Mouse (Mus musculus) liver, postnatal 0 days (tissue): ENCODE results near the gene Pdgfa. TPM values are rescaled to one million over a fixed set of nuclear protein-coding genes. Genes with fewer than 3 reads are reported as not detected.
A peak's percentile ranks its signal among the peaks of the same experiment; 100 is the strongest.

Experiments
- ATAC-seq: fragments of 200-750 bp; cut with Nextera tagmentation; 2 replicates; pipeline ENCODE4 v1.8.0; 2017; ENCODE audit warnings: mild to moderate bottlenecking, moderate library complexity
- DNase-seq: peaks from one replicate; pipeline ENCODE4 v3.0.0-alpha.2; 2016
- H3K27ac ChIP-seq: fragments of 300-500 bp; sonication (generic); 2 replicates; pipeline ENCODE4 v1.5.1; 2014; ENCODE audit warnings: antibody characterized with exemption, moderate library complexity, mild to moderate bottlenecking, low read depth
- H3K27me3 ChIP-seq: fragments of 300-500 bp; sonication (generic); 2 replicates; pipeline ENCODE4 v1.6.1; 2014; ENCODE audit warnings: low read length, control low read depth, mixed read lengths; ENCODE audit not compliant: insufficient read depth
- H3K36me3 ChIP-seq: fragments of 300-500 bp; sonication (generic); replicated peaks from 2 replicates; pipeline ENCODE4 v1.6.1; 2014; ENCODE audit warnings: mild to moderate bottlenecking, control low read depth, low read length, moderate library complexity, mixed read lengths; ENCODE audit not compliant: insufficient read depth
- H3K4me1 ChIP-seq: fragments of 300-500 bp; sonication (generic); 2 replicates; pipeline ENCODE4 v1.6.1; 2014; ENCODE audit warnings: antibody characterized with exemption, mild to moderate bottlenecking, control low read depth; ENCODE audit not compliant: insufficient read depth
- H3K4me2 ChIP-seq: fragments of 300-500 bp; sonication (generic); 2 replicates; pipeline ENCODE4 v1.6.1; 2014; ENCODE audit warnings: low read depth, mild to moderate bottlenecking, low read length, moderate library complexity, mixed read lengths
- H3K4me3 ChIP-seq: fragments of 300-500 bp; sonication (generic); 2 replicates; pipeline ENCODE4 v1.5.1; 2014; ENCODE audit warnings: low read depth, low read length
- H3K9ac ChIP-seq: fragments of 300-500 bp; sonication (generic); replicated peaks from 2 replicates; pipeline ENCODE4 v1.6.1; 2014; ENCODE audit warnings: mild to moderate bottlenecking, moderate library complexity
- H3K9me3 ChIP-seq: fragments of 300-500 bp; sonication (generic); 2 replicates; pipeline ENCODE4 v1.6.1; 2016; ENCODE audit warnings: mild to moderate bottlenecking, control low read depth, low read length, mixed read lengths
- CTCF ChIP-seq: sonication (generic); IDR thresholded peaks from 2 replicates; pipeline ENCODE4 v1.5.1; 2016; ENCODE audit warnings: antibody characterized with exemption, low read depth
- EP300 ChIP-seq: IDR thresholded peaks from 2 replicates; pipeline ENCODE4 v1.6.1; 2016; ENCODE audit warnings: antibody characterized with exemption, low read depth, mild to moderate bottlenecking
- WGBS: fragments of 180-500 bp; shearing (Covaris S2); extraction: QIAGEN DNeasy Blood & Tissue Kit; methylation state at CpG from one replicate; pipeline ENCODE4 v1.1.7; 2014; ENCODE audit not compliant: insufficient replicate concordance; 5-methylcytosine and 5-hydroxymethylcytosine counted together
- polyA plus RNA-seq: library from polyadenylated mRNA; unstranded; fragments of >200 nt; fragmentation: Nextera tagmentation; extraction: Ambion mirVana; gene quantifications from 2 replicates; pipeline ENCODE4 v1.2.1, GENCODE M21; 2015

Gene Pdgfa
- polyA plus RNA-seq, 1 experiment from 2014 or later, result 2.5 TPM

DNA sequence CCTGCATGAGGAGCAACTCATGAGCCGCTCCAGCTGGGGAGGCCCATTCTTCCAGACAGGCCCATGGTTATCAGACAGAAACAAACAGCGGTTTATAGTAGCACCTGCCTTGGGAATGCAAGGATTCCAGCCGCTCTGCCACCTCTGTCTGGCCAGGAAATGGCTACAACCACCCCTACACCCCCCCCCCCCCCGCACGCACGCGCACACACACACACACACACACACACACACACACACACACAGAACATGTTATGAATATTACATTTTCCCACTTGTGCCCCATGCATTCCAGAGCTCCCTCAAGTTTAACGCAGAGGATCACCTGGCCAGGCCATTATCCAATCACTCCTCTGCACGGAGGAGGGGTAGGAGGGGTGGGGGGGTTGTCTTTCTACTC lies 15.2 kb downstream of the Pdgfa start:
- Histone ChIP-seq H3K9me3 (no peaks in the 10 kb centered on the region), H3K27me3 (no peaks in the 10 kb centered on the region), H3K9ac (no peak overlapping the region), H3K4me1 (peaks cover 10% of the 10 kb centered on the region; the same call in 1 of the 2 replicates), H3K27ac (no peak overlapping the region), H3K4me3 (no peak overlapping the region), H3K36me3 (no peaks in the 10 kb centered on the region), H3K4me2 (no peak overlapping the region)
- TF ChIP-seq EP300, result no peak
- TF ChIP-seq CTCF, result no peak
- 81% methylated on average over 7 of the region's 9 CpGs for WGBS
- DNase-seq, result no peak
- ATAC-seq, result no peak

DNA sequence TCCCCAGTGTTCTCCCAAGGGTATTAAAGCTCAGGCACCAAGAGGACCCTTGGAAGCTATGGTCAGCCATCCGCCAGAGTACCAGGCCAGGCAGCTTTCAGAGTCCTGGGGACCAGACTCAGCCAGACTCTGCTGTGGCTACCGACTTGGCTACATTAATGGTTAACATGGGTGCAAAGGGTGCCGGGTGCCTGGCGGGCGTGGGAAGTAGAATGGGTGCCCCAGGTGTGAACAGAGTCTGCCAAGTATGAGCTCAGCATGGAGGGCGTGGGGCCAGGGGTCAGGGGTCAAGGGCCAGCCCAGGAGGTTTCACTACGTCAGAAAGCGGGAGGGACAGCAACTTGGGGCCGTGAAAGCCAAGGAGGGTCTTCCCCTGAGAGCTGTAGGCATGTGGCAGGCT lies 16.6 kb downstream of the Pdgfa start:
- Histone ChIP-seq H3K27me3 (no peaks in the 10 kb centered on the region), H3K27ac (no peak overlapping the region), H3K4me2 (no peak overlapping the region), H3K4me1 (peaks cover 10% of the 10 kb centered on the region; the same call in 1 of the 2 replicates), H3K9me3 (no peaks in the 10 kb centered on the region), H3K4me3 (no peak overlapping the region), H3K9ac (no peak overlapping the region), H3K36me3 (no peaks in the 10 kb centered on the region)
- no peak for TF ChIP-seq EP300
- ATAC-seq (peak; percentile 96), DNase-seq (peak; percentile 80)
- 54% methylated on average over 9 of the region's 9 CpGs for WGBS

DNA sequence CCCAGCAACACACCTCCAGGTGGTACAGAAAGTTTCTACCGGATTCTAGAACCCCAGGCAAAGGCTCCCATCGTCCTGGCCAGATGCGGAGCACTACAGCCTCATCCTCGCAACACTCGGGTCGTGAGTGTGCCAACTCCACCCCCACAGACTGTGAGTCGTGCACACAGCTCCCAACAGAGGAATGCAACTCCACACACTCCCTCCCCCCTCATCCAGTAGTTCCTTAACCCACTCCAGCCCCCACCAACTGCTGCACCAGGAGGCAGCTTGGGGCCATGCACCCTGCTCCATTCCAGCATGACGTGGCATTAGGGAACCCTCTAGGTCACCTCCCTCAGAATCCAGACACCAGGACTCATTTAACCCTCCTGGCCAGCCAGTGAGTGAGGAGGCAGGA lies 17.3 kb downstream of the Pdgfa start:
- H3K4me2 ChIP-seq, result no peak overlapping the region
- no peak overlapping the region for H3K4me3 ChIP-seq
- 0 out of 2 replicates have a peak, but pooled peaks have one; percentile 8 for ATAC-seq
- WGBS, result 69% methylated on average over 8 of the region's 8 CpGs
- TF ChIP-seq CTCF (no peak), EP300 (no peak)
- H3K27ac ChIP-seq, result no peak overlapping the region
- no peak overlapping the region for H3K9ac ChIP-seq
- H3K4me1 ChIP-seq, result peaks cover 10% of the 10 kb centered on the region; the same call in 1 of the 2 replicates
- H3K36me3 ChIP-seq, result no peaks in the 10 kb centered on the region
- H3K9me3 ChIP-seq, result no peaks in the 10 kb centered on the region
- no peaks in the 10 kb centered on the region for H3K27me3 ChIP-seq
- no peak for DNase-seq

DNA sequence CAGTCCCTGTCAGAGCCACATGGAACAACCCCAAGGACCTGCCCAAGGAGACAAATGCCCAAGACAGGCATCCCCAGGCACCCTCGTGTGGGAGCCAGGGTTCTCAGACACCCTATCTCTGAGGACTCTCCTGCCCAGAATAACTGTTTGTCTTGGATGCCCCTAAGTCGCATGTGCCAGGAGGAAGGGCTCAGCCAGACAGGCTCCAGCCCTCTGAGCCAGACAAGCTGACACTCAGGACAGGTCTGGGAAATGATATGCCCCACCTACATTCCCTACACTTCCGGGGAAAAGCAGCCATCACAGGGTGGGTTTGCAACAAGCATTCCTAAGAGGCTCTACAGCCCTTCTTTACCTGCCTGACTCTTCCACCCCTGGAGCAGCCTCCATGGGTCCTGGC lies 19.4 kb downstream of the Pdgfa start:
- Histone ChIP-seq H3K27ac (no peak overlapping the region), H3K4me2 (no peak overlapping the region), H3K9ac (no peak overlapping the region), H3K27me3 (no peaks in the 10 kb centered on the region), H3K4me3 (no peak overlapping the region), H3K4me1 (peaks cover 10% of the 10 kb centered on the region; the same call in 1 of the 2 replicates), H3K9me3 (no peaks in the 10 kb centered on the region), H3K36me3 (no peaks in the 10 kb centered on the region)
- no peak for DNase-seq
- ATAC-seq, result no peak
- TF ChIP-seq CTCF (no peak), EP300 (no peak)
- WGBS, result 57% methylated on average over 3 of the region's 3 CpGs

DNA sequence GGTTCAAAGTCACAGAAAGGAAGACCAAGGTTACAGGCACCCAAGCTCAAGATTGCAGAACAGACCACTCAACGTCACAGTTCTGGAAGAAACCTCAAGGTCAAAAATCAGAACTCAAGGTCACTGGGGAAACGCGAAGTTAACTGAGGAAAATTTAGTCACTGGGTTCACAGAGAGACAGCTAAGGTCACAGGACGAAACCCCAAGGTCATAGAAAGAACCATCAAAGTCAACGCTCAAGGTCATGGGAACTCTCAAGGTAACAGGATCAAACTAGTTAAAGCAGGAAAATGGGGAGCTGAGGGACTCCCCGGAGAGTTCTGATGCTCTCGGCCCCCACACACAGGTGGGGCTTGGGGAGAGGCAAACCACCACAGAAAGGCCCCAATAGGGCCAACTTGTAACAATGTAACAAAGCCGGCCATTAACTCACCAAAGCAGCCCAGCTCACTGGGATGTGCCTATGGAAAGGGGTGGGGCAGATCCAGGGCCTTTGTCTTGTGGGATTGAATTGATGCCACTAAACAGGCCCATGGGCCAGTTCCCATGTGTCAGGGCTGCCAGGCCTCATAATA lies 22.2 kb downstream of the Pdgfa start:
- no peak for DNase-seq
- no peak for ATAC-seq

DNA sequence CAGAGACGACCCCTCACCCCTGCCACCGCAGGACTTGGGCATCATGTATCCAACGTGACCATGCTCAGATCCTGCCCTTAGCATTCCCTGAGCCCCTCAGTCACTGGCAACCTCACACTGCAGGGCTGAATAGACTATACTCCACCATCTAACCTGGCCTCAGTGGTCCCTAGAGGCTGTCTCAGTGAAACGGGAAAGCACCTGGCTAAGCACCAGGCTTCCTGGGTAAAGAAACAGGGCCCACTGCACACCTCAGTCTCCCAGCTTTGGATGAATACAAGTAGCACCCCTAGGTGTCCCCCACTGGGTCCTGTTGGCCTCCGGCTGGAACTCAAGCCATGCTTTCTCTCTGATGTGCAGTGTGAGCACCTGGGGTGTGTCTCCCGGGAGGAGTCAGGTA lies 23.7 kb downstream of the Pdgfa start:
- Histone ChIP-seq H3K4me2 (no peak overlapping the region), H3K9ac (no peak overlapping the region), H3K4me1 (no peaks in the 10 kb centered on the region), H3K4me3 (no peak overlapping the region), H3K9me3 (no peaks in the 10 kb centered on the region), H3K27ac (no peak overlapping the region), H3K27me3 (no peaks in the 10 kb centered on the region), H3K36me3 (no peaks in the 10 kb centered on the region)
- 75% methylated on average over 6 of the region's 6 CpGs for WGBS
- DNase-seq (no peak), ATAC-seq (no peak)
- TF ChIP-seq EP300 (no peak), CTCF (no peak)

More for the DNA sequence above, 22.2 kb downstream of the Pdgfa start:
- Histone ChIP-seq H3K36me3 (no peaks in the 10 kb centered on the region), H3K27ac (no peak overlapping the region), H3K4me1 (peaks cover 2% of the 10 kb centered on the region; the same call in 1 of the 2 replicates), H3K4me2 (no peak overlapping the region), H3K27me3 (no peaks in the 10 kb centered on the region), H3K4me3 (no peak overlapping the region), H3K9ac (no peak overlapping the region), H3K9me3 (no peaks in the 10 kb centered on the region)
- TF ChIP-seq EP300 (no peak), CTCF (no peak)
- WGBS, result 79% methylated on average over 8 of the region's 8 CpGs
